Mouse (Mus musculus) forebrain, embryonic 16.5 days (tissue): ENCODE measurements around the gene Tead1. TPM values are rescaled to one million over a fixed set of nuclear protein-coding genes. Genes with fewer than 3 reads are reported as not detected.

Source experiments
- ATAC-seq: fragments of 200-750 bp; cut with Nextera tagmentation; 2 replicates; pipeline ENCODE4 v1.8.0; 2017; ENCODE audit warnings: mild to moderate bottlenecking, moderate library complexity
- H3K27ac ChIP-seq: fragments of 300-500 bp; sonication (generic); 2 replicates; pipeline ENCODE4 v1.5.1; 2014; ENCODE audit warnings: low read length, control low read depth
- H3K27me3 ChIP-seq: fragments of 300-500 bp; sonication (generic); replicated peaks from 2 replicates; pipeline ENCODE4 v1.6.1; 2014; ENCODE audit warnings: low read length; ENCODE audit not compliant: control insufficient read depth, insufficient read depth
- H3K36me3 ChIP-seq: fragments of 300-500 bp; sonication (generic); 2 replicates; pipeline ENCODE4 v1.6.1; 2014; ENCODE audit not compliant: control insufficient read depth, insufficient read depth
- H3K4me1 ChIP-seq: fragments of 300-500 bp; sonication (generic); replicated peaks from 2 replicates; pipeline ENCODE4 v1.6.1; 2014; ENCODE audit warnings: low read length; ENCODE audit not compliant: control insufficient read depth, insufficient read depth
- H3K4me2 ChIP-seq: fragments of 300-500 bp; sonication (generic); 2 replicates; pipeline ENCODE4 v1.6.1; 2014; ENCODE audit warnings: mild to moderate bottlenecking, low read length, control low read depth
- H3K4me3 ChIP-seq: fragments of 300-500 bp; sonication (generic); replicated peaks from 2 replicates; pipeline ENCODE4 v1.5.1; 2014; ENCODE audit warnings: mild to moderate bottlenecking, low read length, control low read depth
- H3K9ac ChIP-seq: fragments of 300-500 bp; sonication (generic); replicated peaks from 2 replicates; pipeline ENCODE4 v1.6.1; 2014; ENCODE audit warnings: low read depth, low read length, control low read depth
- H3K9me3 ChIP-seq: fragments of 300-500 bp; sonication (generic); 2 replicates; pipeline ENCODE4 v1.6.1; 2016; ENCODE audit warnings: low read length; ENCODE audit not compliant: control insufficient read depth
- WGBS: fragments of 180-500 bp; shearing (Covaris S2); extraction: QIAGEN DNeasy Blood & Tissue Kit; methylation state at CpG from one replicate; pipeline ENCODE4 v1.1.7; 2014; 5-methylcytosine and 5-hydroxymethylcytosine counted together
- polyA plus RNA-seq: library from polyadenylated mRNA; unstranded; fragments of >200 nt; fragmentation: Nextera tagmentation; extraction: Ambion mirVana; gene quantifications from 2 replicates; pipeline ENCODE4 v1.2.1, GENCODE M21; 2015

Tead1 gene
- polyA plus RNA-seq, 1 experiment from 2014 or later: 17.6 TPM

DNA sequence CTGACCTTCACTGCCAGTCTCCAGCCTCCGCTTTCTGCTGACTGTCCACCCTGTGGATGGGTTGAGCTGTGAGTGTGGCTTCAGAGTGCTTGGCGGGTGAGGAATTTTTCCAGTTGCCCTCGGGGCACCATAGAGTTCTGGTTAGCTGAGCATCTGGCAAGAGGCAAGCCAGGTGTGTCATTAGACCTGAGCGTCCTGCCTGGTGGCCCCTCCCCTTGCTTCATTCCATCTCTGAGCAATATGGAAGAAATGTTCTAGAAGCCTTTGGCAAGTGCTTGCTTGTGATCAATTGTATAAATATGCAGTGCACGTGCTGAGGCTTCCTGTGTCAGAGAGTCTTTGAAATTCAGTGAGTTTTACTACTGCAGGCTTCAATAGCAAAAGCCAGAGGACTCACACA is 21.0 kb downstream of the Tead1 start:
- Histone ChIP-seq H3K9me3 (no peaks in the 10 kb centered on the region), H3K4me1 (peaks cover 31% of the 10 kb centered on the region), H3K36me3 (no peaks in the 10 kb centered on the region), H3K27ac (no peak overlapping the region), H3K27me3 (no peaks in the 10 kb centered on the region), H3K9ac (no peak overlapping the region), H3K4me3 (no peak overlapping the region), H3K4me2 (no peak overlapping the region)
- 58% methylated on average over 5 of the region's 5 CpGs for WGBS
- ATAC-seq: no peak

DNA sequence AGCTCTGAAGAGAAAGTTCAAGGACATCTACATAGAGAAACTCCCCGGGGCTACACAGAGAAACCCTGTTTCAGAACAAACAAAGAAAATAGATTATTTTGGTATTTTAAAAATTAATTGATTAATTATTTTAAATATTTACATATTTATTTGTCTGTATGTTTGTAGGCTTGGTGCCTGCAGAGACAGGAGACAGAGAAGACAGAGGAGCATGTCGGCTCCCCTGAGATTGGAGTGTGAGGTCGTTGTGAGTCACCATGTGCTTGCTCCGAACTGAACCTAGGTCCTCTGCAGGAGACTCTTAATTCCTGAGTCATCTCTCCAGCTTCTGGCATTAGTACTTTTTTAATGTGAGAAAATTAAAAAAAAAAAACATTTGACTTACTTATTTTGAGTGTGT is 24.2 kb downstream of the Tead1 start:
- no peak for ATAC-seq
- Histone ChIP-seq H3K9me3 (no peaks in the 10 kb centered on the region), H3K4me3 (no peak overlapping the region), H3K27me3 (no peaks in the 10 kb centered on the region), H3K36me3 (no peaks in the 10 kb centered on the region), H3K27ac (no peak overlapping the region), H3K9ac (no peak overlapping the region), H3K4me2 (no peak overlapping the region), H3K4me1 (peaks cover 6% of the 10 kb centered on the region)
- WGBS: 89% methylated on average over 4 of the region's 4 CpGs

DNA sequence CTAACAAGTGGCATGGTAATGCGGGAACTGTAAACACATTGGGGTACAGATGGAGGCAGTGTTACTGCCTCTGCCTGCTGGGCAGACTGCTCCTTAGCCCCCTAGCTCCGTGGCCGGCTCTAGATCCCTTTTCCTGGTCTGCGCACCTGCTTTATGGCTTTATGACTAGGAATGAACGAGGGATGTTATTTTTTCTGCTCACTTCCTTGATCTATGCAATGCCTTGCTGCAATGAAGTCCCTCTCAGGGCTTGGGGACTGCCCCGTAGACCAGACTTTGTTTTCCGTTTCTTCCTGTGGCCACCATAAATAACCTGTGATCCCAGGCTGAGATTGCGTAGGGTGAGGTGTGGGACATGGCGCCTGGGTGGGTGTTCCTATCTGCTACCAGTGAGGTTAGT is 26.8 kb downstream of the Tead1 start:
- WGBS: 85% methylated on average over 9 of the region's 9 CpGs
- no peaks in the 10 kb centered on the region for H3K9me3 ChIP-seq
- no peak overlapping the region for H3K4me2 ChIP-seq

GRCm38 (mm10) chr7:112706756-112707155 is 27.6 kb downstream of the Tead1 start:
- ATAC-seq: no peak
- Histone ChIP-seq H3K36me3 (no peaks in the 10 kb centered on the region), H3K4me1 (no peaks in the 10 kb centered on the region; the same call in 1 of the 2 replicates), H3K4me3 (no peak overlapping the region), H3K9ac (no peak overlapping the region), H3K4me2 (no peak overlapping the region), H3K27ac (no peak overlapping the region), H3K27me3 (no peaks in the 10 kb centered on the region), H3K9me3 (no peaks in the 10 kb centered on the region)
- 72% methylated on average over 3 of the region's 4 CpGs for WGBS

More for the DNA sequence above, 26.8 kb downstream of the Tead1 start:
- no peaks in the 10 kb centered on the region; the same call in 1 of the 2 replicates for H3K4me1 ChIP-seq
- H3K27me3 ChIP-seq: no peaks in the 10 kb centered on the region
- H3K27ac ChIP-seq: no peak overlapping the region
- H3K36me3 ChIP-seq: no peaks in the 10 kb centered on the region
- H3K4me3 ChIP-seq: no peak overlapping the region
- ATAC-seq: no peak
- H3K9ac ChIP-seq: no peak overlapping the region

GRCm38 (mm10) chr7:112710409-112711107 is 31.4 kb downstream of the Tead1 start:
- H3K4me1 ChIP-seq: peaks cover 3% of the 10 kb centered on the region
- no peak overlapping the region for H3K4me3 ChIP-seq
- no peak overlapping the region for H3K9ac ChIP-seq
- H3K4me2 ChIP-seq: no peak overlapping the region
- no peaks in the 10 kb centered on the region for H3K36me3 ChIP-seq
- no peak overlapping the region for H3K27ac ChIP-seq
- no peaks in the 10 kb centered on the region for H3K27me3 ChIP-seq
- ATAC-seq: no peak
- 80% methylated on average over 7 of the region's 7 CpGs for WGBS
- no peaks in the 10 kb centered on the region for H3K9me3 ChIP-seq

- WGBS: 89% methylated on average over 5 of the region's 5 CpGs
Measured at GRCm38 (mm10) chr7:112711977-112712376, 32.9 kb downstream of the Tead1 start.

GRCm38 (mm10) chr7:112713509-112713908 is 34.4 kb downstream of the Tead1 start:
- Histone ChIP-seq H3K36me3 (no peaks in the 10 kb centered on the region), H3K27ac (no peak overlapping the region), H3K4me2 (no peak overlapping the region), H3K27me3 (no peaks in the 10 kb centered on the region), H3K9me3 (no peaks in the 10 kb centered on the region), H3K9ac (no peak overlapping the region), H3K4me1 (peaks cover 10% of the 10 kb centered on the region), H3K4me3 (no peak overlapping the region)
- WGBS: 54% methylated on average over 5 of the region's 5 CpGs
- no peak for ATAC-seq

More at GRCm38 (mm10) chr7:112711977-112712376, 32.9 kb downstream of the Tead1 start:
- no peaks in the 10 kb centered on the region for H3K36me3 ChIP-seq
- H3K27ac ChIP-seq: no peak overlapping the region
- no peak for ATAC-seq
- H3K4me3 ChIP-seq: no peak overlapping the region
- no peaks in the 10 kb centered on the region for H3K9me3 ChIP-seq
- no peaks in the 10 kb centered on the region for H3K27me3 ChIP-seq
- no peak overlapping the region for H3K4me2 ChIP-seq
- no peak overlapping the region for H3K9ac ChIP-seq
- peaks cover 5% of the 10 kb centered on the region for H3K4me1 ChIP-seq

GRCm38 (mm10) chr7:112714783-112715182 is 35.7 kb downstream of the Tead1 start:
- no peak for ATAC-seq
- H3K4me1 ChIP-seq: peaks cover 11% of the 10 kb centered on the region
- no peak overlapping the region for H3K27ac ChIP-seq
- no peak overlapping the region for H3K9ac ChIP-seq
- no peaks in the 10 kb centered on the region for H3K36me3 ChIP-seq
- H3K4me2 ChIP-seq: no peak overlapping the region
- H3K9me3 ChIP-seq: no peaks in the 10 kb centered on the region
- H3K4me3 ChIP-seq: no peak overlapping the region
- WGBS: 80% methylated on average over 6 of the region's 6 CpGs
- H3K27me3 ChIP-seq: no peaks in the 10 kb centered on the region

DNA sequence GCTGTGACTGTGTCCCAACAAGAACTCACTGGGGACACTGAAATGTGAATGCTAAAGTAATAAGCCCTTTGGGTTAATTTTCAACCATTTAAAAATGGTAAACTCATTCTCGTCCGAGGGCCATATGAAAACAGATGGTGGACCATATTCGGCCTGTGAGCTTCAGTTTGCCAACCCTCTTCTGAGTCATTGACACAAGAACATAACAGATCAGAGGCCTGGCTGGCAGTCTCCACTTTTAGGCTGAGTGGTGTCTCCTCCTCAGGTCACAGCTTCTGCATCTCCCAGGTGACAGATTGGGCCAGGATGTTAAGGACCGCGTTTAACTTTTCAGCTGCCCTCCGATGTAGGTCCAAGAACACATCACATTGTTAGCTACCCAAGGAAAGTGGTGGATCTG is 37.6 kb downstream of the Tead1 start:
- no peaks in the 10 kb centered on the region for H3K27me3 ChIP-seq
- WGBS: 87% methylated on average over 6 of the region's 6 CpGs
- no peak overlapping the region for H3K4me2 ChIP-seq
- no peaks in the 10 kb centered on the region for H3K9me3 ChIP-seq
- H3K27ac ChIP-seq: no peak overlapping the region
- H3K4me3 ChIP-seq: no peak overlapping the region
- ATAC-seq: no peak
- H3K4me1 ChIP-seq: peaks cover 24% of the 10 kb centered on the region
- no peaks in the 10 kb centered on the region for H3K36me3 ChIP-seq
- H3K9ac ChIP-seq: no peak overlapping the region

DNA sequence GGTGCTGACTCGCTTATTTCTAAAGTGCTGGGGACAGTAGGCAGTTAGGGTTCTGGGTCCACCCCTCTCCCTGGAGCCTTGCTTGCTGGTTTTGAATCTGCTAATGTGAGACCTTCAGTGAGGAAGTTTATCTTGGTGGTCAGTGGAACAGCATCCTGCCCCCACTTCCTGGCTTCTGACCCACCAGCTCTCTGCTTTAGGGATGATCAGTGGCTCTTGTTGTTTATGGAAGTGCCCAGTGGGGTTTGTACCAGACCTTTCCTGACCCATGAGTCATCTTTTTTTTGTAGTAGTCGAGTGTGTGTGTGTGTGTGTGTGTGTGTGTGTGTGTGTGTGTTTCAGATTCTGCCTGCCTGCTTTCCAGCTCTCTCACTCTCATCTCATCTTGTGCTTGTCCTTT is 38.6 kb downstream of the Tead1 start:
- Histone ChIP-seq H3K36me3 (no peaks in the 10 kb centered on the region), H3K4me2 (no peak overlapping the region), H3K4me1 (peaks cover 24% of the 10 kb centered on the region), H3K4me3 (no peak overlapping the region), H3K9me3 (no peaks in the 10 kb centered on the region), H3K9ac (no peak overlapping the region), H3K27ac (no peak overlapping the region), H3K27me3 (no peaks in the 10 kb centered on the region)
- 56% methylated on average over 2 of the region's 2 CpGs for WGBS
- ATAC-seq: no peak
